Mouse (Mus musculus): ENCODE data around the gene Gm37240. TPM values are rescaled to one million over a fixed set of nuclear protein-coding genes. Genes with fewer than 3 reads are reported as not detected.

Gm37240 gene
- polyA plus RNA-seq, 1 experiment from 2014 or later, result 0.21 TPM

- Histone ChIP-seq H3K36me3 (no peaks in the 10 kb centered on the region), H3K4me1 (replicated peaks) (peaks cover 20% of the 10 kb centered on the region), H3K4me3 (replicated peaks) (no peak overlapping the region), H3K27ac (no peak overlapping the region), H3K4me2 (no peak overlapping the region), H3K9me3 (replicated peaks) (no peaks in the 10 kb centered on the region), H3K27me3 (no peaks in the 10 kb centered on the region), H3K9ac (no peak overlapping the region)
- no peak for DNase-seq
- no peak for ATAC-seq (ENCODE audit: low read depth)
These were observed 1076.5 kb downstream of the Gm37240 start for GRCm38 (mm10) chr3:84810803-84811202.

DNA sequence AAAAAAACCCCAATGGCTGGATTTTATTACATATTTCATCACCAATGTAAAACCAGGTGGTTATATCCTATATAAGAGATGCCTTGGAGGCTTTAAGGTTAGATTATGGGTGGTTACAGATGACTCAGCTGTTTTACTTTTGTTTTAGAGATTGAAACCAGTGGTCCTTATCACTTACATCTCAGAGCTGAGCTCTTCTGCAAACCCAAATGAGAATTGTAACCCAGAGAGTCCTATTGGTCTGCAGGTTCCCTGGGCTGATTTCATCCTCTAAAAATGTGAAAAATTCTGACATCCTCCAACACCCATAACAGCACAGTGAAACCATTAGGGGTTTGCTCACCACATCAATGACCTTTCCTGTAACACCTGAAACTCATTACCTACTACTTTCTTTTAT lies 1078.4 kb downstream of the Gm37240 start:
- no peak for ATAC-seq (ENCODE audit: low read depth)

DNA sequence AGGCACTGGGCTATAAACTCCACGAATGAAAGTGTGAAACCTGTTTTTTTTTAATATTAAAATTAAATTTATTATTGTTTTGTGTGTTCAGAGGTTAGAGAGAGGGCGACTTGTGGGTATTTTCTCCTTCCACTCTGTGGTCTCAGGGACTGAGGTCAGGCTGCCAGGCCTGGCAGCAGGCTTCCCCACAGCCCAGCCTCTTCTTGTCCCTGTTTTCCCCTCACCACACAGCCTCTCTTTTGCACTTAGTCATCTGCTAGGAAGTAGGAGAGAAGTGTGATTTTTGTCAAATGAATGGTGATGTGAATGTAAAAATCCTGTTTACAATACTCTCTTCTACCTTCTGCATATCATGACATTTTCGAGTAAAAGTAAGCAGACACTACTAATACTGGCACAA lies 1079.5 kb downstream of the Gm37240 start:
- 57% methylated on average over 3 of the region's 3 CpGs for WGBS (ENCODE audit: insufficient replicate concordance)
- no peak for ATAC-seq (ENCODE audit: low read depth)
- no peak for DNase-seq

More for the DNA sequence above, 1078.4 kb downstream of the Gm37240 start:
- Histone ChIP-seq H3K27ac (no peak overlapping the region), H3K4me1 (replicated peaks) (peaks cover 28% of the 10 kb centered on the region), H3K4me3 (replicated peaks) (no peak overlapping the region), H3K27me3 (no peaks in the 10 kb centered on the region), H3K9me3 (replicated peaks) (no peaks in the 10 kb centered on the region), H3K36me3 (no peaks in the 10 kb centered on the region), H3K9ac (no peak overlapping the region), H3K4me2 (no peak overlapping the region)
- no peak for DNase-seq

DNA sequence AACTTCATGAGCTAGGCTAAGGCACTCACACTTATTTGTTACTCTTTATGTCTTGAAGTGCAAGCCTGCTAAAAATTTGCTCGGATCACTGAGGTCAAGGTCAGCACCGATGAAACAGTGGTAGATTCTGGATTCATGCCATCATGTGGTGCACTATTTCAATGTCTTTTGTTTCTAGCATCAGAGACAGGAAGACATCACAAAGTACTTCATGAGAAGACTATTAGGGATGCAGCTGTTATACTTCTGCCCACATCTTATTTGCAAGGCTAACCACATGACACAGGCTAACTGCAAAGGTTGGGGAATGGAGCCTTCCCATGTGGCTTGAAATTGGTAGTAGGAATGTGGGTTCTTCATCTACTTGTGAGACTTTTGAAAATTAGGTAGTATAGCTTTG lies 1081.1 kb downstream of the Gm37240 start:
- H3K9ac ChIP-seq, result no peak overlapping the region
- no peak for ATAC-seq (ENCODE audit: low read depth)
- no peak for DNase-seq
- H3K27ac ChIP-seq, result no peak overlapping the region
- H3K27me3 ChIP-seq, result no peaks in the 10 kb centered on the region
- H3K4me2 ChIP-seq, result no peak overlapping the region
- no peak overlapping the region for H3K4me3 ChIP-seq (replicated peaks)
- no peaks in the 10 kb centered on the region for H3K9me3 ChIP-seq (replicated peaks)
- peaks cover 17% of the 10 kb centered on the region for H3K4me1 ChIP-seq (replicated peaks)
- 75% methylated on average over 2 of the region's 2 CpGs for WGBS (ENCODE audit: insufficient replicate concordance)
- H3K36me3 ChIP-seq, result no peaks in the 10 kb centered on the region

More for the DNA sequence above, 1079.5 kb downstream of the Gm37240 start:
- Histone ChIP-seq H3K9ac (no peak overlapping the region), H3K4me3 (replicated peaks) (no peak overlapping the region), H3K9me3 (replicated peaks) (no peaks in the 10 kb centered on the region), H3K36me3 (no peaks in the 10 kb centered on the region), H3K4me1 (replicated peaks) (peaks cover 23% of the 10 kb centered on the region), H3K4me2 (no peak overlapping the region), H3K27ac (no peak overlapping the region), H3K27me3 (no peaks in the 10 kb centered on the region)

DNA sequence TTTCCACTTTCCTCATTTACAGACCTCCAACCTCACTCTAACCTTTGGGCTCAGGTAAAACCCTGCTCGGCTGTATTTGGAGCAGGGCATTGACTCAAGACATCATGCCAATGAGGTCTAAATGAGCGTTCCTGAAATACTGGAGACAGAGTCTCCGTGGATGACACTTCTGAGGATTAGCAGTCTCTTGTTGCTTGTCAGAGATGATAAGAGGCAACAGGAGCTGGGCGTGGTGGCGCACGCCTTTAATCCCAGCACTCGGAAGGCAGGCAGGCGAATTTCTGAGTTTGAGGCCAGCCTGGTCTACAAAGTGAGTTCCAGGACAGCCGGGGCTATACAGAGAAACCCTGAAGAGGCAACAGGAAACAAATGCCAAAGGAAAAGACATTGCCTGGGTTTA lies 1083.3 kb downstream of the Gm37240 start:
- H3K9me3 ChIP-seq (replicated peaks), result no peaks in the 10 kb centered on the region
- no peaks in the 10 kb centered on the region for H3K36me3 ChIP-seq
- ATAC-seq (ENCODE audit: low read depth), result peak; percentile 75
- 0 out of 2 replicates have a peak, but pooled peaks cover 1% of the 10 kb centered on the region for H3K27me3 ChIP-seq
- H3K4me1 ChIP-seq (replicated peaks), result peaks cover 27% of the 10 kb centered on the region
- H3K4me3 ChIP-seq (replicated peaks), result no peak overlapping the region
- no peak overlapping the region for H3K27ac ChIP-seq
- peak; percentile 63 for DNase-seq
- WGBS (ENCODE audit: insufficient replicate concordance), result 23% methylated on average over 9 of the region's 9 CpGs
- H3K4me2 ChIP-seq, result peak overlapping the region; percentile 42
- no peak overlapping the region for H3K9ac ChIP-seq

GRCm38 (mm10) chr3:84787914-84788313 lies 1099.4 kb downstream of the Gm37240 start:
- H3K9ac ChIP-seq, result no peak overlapping the region
- H3K27ac ChIP-seq, result no peak overlapping the region
- no peaks in the 10 kb centered on the region for H3K27me3 ChIP-seq
- no peak overlapping the region for H3K4me3 ChIP-seq (replicated peaks)
- ATAC-seq (ENCODE audit: low read depth) (no peak), DNase-seq (no peak)
- peaks cover 7% of the 10 kb centered on the region for H3K9me3 ChIP-seq (replicated peaks)
- no peaks in the 10 kb centered on the region for H3K36me3 ChIP-seq
- 72% methylated on average over 4 of the region's 4 CpGs for WGBS (ENCODE audit: insufficient replicate concordance)
- no peaks in the 10 kb centered on the region for H3K4me1 ChIP-seq (replicated peaks)
- H3K4me2 ChIP-seq, result no peak overlapping the region

DNA sequence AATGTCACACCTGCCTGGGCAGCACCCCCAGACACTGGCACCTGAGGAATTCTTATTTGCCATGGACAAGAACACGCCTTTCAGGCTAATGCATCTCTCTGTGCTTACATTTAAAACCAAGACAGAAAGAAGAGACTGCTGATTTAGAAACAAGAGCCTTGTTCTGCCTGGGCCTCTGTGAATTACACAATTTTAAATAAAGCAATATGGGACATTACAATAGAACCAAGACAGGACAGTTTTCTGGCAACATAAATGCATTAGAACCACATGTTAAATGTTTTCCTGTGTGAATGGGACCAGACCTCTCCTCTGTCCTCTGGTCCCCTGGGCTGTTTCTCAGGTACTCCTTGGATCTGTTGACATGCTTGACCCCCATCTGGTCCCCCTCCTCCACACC lies 1111.2 kb downstream of the Gm37240 start:
- Histone ChIP-seq H3K4me3 (replicated peaks) (no peak overlapping the region), H3K4me2 (no peak overlapping the region), H3K9ac (no peak overlapping the region), H3K27ac (no peak overlapping the region), H3K36me3 (no peaks in the 10 kb centered on the region), H3K4me1 (replicated peaks) (peaks cover 27% of the 10 kb centered on the region), H3K9me3 (replicated peaks) (no peaks in the 10 kb centered on the region), H3K27me3 (no peaks in the 10 kb centered on the region)
- WGBS (ENCODE audit: insufficient replicate concordance), result 62% methylated on average over 1 of the region's 1 CpGs
- DNase-seq, result no peak
- no peak for ATAC-seq (ENCODE audit: low read depth)

DNA sequence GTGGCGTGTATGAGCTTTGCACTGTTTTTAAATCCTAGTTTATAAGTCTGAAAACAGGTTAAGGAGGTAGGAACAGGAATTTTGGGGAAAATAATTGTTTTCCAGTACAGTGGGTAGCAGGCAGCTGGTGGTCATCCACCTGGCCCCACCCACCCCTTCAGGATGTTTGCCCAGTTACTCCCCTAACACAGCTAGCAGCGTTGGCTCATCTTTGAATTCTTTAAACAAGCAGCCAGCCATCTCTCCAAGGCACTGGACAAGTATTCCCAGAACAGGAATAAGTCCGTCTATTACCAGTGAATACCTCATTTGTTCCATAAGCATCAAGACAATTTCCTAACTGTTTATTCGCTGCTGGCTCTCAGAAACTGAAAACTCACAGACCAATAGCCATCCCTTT lies 1111.7 kb downstream of the Gm37240 start:
- peaks cover 32% of the 10 kb centered on the region for H3K4me1 ChIP-seq (replicated peaks)
- H3K9me3 ChIP-seq (replicated peaks), result no peaks in the 10 kb centered on the region
- DNase-seq (no peak), ATAC-seq (ENCODE audit: low read depth) (no peak)
- 77% methylated on average over 4 of the region's 4 CpGs for WGBS (ENCODE audit: insufficient replicate concordance)
- H3K27ac ChIP-seq, result no peak overlapping the region
- no peaks in the 10 kb centered on the region for H3K27me3 ChIP-seq
- H3K9ac ChIP-seq, result no peak overlapping the region
- H3K4me2 ChIP-seq, result no peak overlapping the region
- no peaks in the 10 kb centered on the region for H3K36me3 ChIP-seq
- H3K4me3 ChIP-seq (replicated peaks), result no peak overlapping the region

DNA sequence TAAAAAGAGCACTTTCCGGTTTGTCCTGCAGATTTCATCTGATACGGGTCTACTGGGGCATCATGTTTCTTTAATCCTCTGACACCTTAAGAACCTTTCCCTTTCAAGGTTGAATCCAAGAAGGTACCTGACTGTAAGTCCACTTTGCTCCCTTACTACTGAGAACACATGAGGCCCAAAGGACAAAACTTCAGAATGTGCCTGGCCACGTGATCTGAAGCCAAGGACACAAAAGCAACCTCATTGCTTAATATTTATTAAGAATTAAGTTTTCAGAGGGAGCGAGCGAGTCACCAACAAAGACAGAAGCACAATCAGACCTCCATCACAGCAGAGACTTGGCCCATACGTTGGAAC lies 1112.3 kb downstream of the Gm37240 start:
- Histone ChIP-seq H3K9ac (no peak overlapping the region), H3K4me2 (no peak overlapping the region), H3K4me3 (replicated peaks) (no peak overlapping the region), H3K4me1 (replicated peaks) (peaks cover 37% of the 10 kb centered on the region), H3K9me3 (replicated peaks) (no peaks in the 10 kb centered on the region), H3K27ac (no peak overlapping the region), H3K27me3 (no peaks in the 10 kb centered on the region), H3K36me3 (no peaks in the 10 kb centered on the region)
- no peak for ATAC-seq (ENCODE audit: low read depth)
- DNase-seq, result no peak
- 81% methylated on average over 6 of the region's 6 CpGs for WGBS (ENCODE audit: insufficient replicate concordance)

DNA sequence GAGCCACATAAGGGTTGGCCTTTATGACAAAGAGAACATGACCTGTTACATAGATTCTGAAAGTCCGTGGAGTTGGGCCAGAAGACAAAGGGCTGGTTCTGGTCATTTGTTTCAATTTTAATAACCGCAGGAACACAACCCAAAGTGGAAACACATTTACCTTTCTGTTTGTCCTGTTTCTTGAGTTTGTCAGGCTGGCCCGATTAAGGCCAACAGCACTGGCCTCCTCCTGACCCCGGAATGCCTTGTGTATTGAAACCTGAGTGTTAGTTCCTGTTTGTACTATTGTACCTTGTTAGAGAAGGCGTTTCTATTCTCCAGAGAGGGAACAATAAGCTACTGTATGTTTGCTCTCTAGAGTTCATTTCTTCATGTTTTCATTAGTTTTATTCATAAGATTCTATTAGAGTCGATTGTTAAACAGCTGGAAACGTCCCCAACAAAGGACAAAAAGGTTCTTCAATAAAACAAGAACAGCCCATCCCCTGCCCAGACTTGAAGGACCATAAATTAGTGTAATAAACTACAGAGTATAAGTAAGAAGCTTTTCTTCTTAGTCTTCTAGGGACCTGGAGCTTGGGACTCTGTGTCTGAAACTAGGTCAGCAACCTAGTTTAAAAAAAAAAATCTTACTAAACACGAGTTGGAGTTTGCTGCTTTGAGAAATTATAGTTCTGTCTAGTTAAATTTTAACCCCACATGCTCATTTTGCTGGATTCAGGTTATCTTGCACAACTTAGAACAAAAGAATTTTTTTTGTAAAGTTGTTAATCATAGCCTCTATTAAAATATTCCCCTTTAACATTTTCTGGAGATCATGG lies 1112.9 kb downstream of the Gm37240 start:
- Histone ChIP-seq H3K27ac (no peak overlapping the region), H3K27me3 (no peaks in the 10 kb centered on the region), H3K4me1 (replicated peaks) (peaks cover 43% of the 10 kb centered on the region), H3K9ac (no peak overlapping the region), H3K4me3 (replicated peaks) (no peak overlapping the region), H3K9me3 (replicated peaks) (no peaks in the 10 kb centered on the region), H3K36me3 (no peaks in the 10 kb centered on the region), H3K4me2 (no peak overlapping the region)
- ATAC-seq (ENCODE audit: low read depth), result no peak
- 68% methylated on average over 8 of the region's 8 CpGs for WGBS (ENCODE audit: insufficient replicate concordance)
- DNase-seq, result no peak

- ATAC-seq (ENCODE audit: low read depth), result peak; percentile 100
- peak overlapping the region; percentile 86 for H3K27ac ChIP-seq
- H3K4me1 ChIP-seq (replicated peaks), result peaks cover 45% of the 10 kb centered on the region
- DNase-seq, result peak; percentile 92
- 2% methylated on average over 2 of the region's 2 CpGs for WGBS (ENCODE audit: insufficient replicate concordance)
- H3K9me3 ChIP-seq (replicated peaks), result no peaks in the 10 kb centered on the region
- H3K27me3 ChIP-seq, result no peaks in the 10 kb centered on the region
- H3K4me2 ChIP-seq, result peak overlapping the region; percentile 45
- H3K36me3 ChIP-seq, result no peaks in the 10 kb centered on the region
- H3K9ac ChIP-seq, result peak overlapping the region; percentile 30; the same call in 1 of the 2 replicates
- no peak overlapping the region for H3K4me3 ChIP-seq (replicated peaks)
These were observed 1115.3 kb downstream of the Gm37240 start for GRCm38 (mm10) chr3:84771980-84772379.

DNA sequence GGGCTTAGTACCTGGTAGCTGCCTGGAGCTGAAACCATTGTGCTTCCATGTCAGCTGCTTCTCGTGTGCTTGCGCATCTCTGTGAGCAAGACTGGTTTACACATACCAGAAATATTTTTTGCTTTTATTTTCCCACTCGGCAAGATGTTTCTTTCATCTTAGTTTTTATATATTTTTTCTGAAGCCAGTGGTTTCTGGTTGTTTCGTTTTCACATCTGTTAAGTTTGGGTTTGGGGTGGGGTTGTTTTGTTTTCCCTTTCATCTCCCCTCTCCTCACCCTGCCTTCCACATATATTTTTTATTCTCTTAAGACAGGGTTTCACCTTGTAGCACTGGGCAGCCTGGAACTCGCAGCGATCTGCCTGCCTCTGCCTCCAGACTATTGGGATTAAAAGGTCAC lies 1116.8 kb downstream of the Gm37240 start:
- Histone ChIP-seq H3K4me3 (replicated peaks) (no peak overlapping the region), H3K9me3 (replicated peaks) (no peaks in the 10 kb centered on the region), H3K4me2 (no peak overlapping the region), H3K9ac (no peak overlapping the region), H3K36me3 (no peaks in the 10 kb centered on the region), H3K27me3 (no peaks in the 10 kb centered on the region), H3K27ac (peak overlapping the region; percentile 20; the same call in 1 of the 2 replicates), H3K4me1 (replicated peaks) (peaks cover 45% of the 10 kb centered on the region)
- ATAC-seq (ENCODE audit: low read depth) (no peak), DNase-seq (no peak)
- 88% methylated on average over 6 of the region's 6 CpGs for WGBS (ENCODE audit: insufficient replicate concordance)

Measured in liver, embryonic 13.5 days (tissue).